Mouse (Mus musculus): ENCODE results near the gene Zfp507. TPM values are rescaled to one million over a fixed set of nuclear protein-coding genes. Genes with fewer than 3 reads are reported as not detected.

The Zfp507 gene
- polyA plus RNA-seq, 1 experiment from 2014 or later: 20.2 TPM

- WGBS: 74% methylated on average over 5 of the region's 5 CpGs
- Histone ChIP-seq H3K9ac (replicated peaks; ENCODE audit: low read depth, low read length) (no peak overlapping the region), H3K27me3 (ENCODE audit: control insufficient read depth, insufficient read depth, low read length) (no peaks in the 10 kb centered on the region), H3K4me1 (ENCODE audit: control insufficient read depth, insufficient read depth, low read length) (no peaks in the 10 kb centered on the region), H3K4me3 (ENCODE audit: low read depth, low read length) (no peak overlapping the region), H3K27ac (ENCODE audit: low read length) (no peak overlapping the region), H3K9me3 (ENCODE audit: control insufficient read depth, low read depth, low read length) (no peaks in the 10 kb centered on the region), H3K4me2 (replicated peaks; ENCODE audit: low read depth, low read length) (no peak overlapping the region), H3K36me3 (ENCODE audit: control insufficient read depth, insufficient read depth, low read length) (no peaks in the 10 kb centered on the region)
- ATAC-seq (ENCODE audit: insufficient number of reproducible peaks, insufficient read depth, low FRiP score, low read depth): no peak
Observed at GRCm38 (mm10) chr7:35821357-35821756, 18.6 kb upstream of the Zfp507 start.

GRCm38 (mm10) chr7:35819486-35819885 is 16.7 kb upstream of the Zfp507 start:
- ATAC-seq (ENCODE audit: insufficient number of reproducible peaks, insufficient read depth, low FRiP score, low read depth): no peak
- Histone ChIP-seq H3K9ac (replicated peaks; ENCODE audit: low read depth, low read length) (no peak overlapping the region), H3K27me3 (ENCODE audit: control insufficient read depth, insufficient read depth, low read length) (no peaks in the 10 kb centered on the region), H3K27ac (ENCODE audit: low read length) (no peak overlapping the region), H3K9me3 (ENCODE audit: control insufficient read depth, low read depth, low read length) (no peaks in the 10 kb centered on the region), H3K36me3 (ENCODE audit: control insufficient read depth, insufficient read depth, low read length) (no peaks in the 10 kb centered on the region), H3K4me1 (ENCODE audit: control insufficient read depth, insufficient read depth, low read length) (no peaks in the 10 kb centered on the region), H3K4me2 (replicated peaks; ENCODE audit: low read depth, low read length) (no peak overlapping the region), H3K4me3 (ENCODE audit: low read depth, low read length) (no peak overlapping the region)
- WGBS: 64% methylated on average over 4 of the region's 4 CpGs

GRCm38 (mm10) chr7:35814759-35815551 is 12.2 kb upstream of the Zfp507 start:
- no peaks in the 10 kb centered on the region for H3K36me3 ChIP-seq (ENCODE audit: control insufficient read depth, insufficient read depth, low read length)
- no peak for ATAC-seq (ENCODE audit: insufficient number of reproducible peaks, insufficient read depth, low FRiP score, low read depth)

GRCm38 (mm10) chr7:35813306-35813705 is 10.5 kb upstream of the Zfp507 start:
- Histone ChIP-seq H3K9me3 (ENCODE audit: control insufficient read depth, low read depth, low read length) (no peaks in the 10 kb centered on the region), H3K27me3 (ENCODE audit: control insufficient read depth, insufficient read depth, low read length) (no peaks in the 10 kb centered on the region), H3K9ac (replicated peaks; ENCODE audit: low read depth, low read length) (no peak overlapping the region), H3K4me2 (replicated peaks; ENCODE audit: low read depth, low read length) (no peak overlapping the region), H3K4me1 (ENCODE audit: control insufficient read depth, insufficient read depth, low read length) (no peaks in the 10 kb centered on the region), H3K4me3 (ENCODE audit: low read depth, low read length) (no peak overlapping the region), H3K27ac (ENCODE audit: low read length) (no peak overlapping the region), H3K36me3 (ENCODE audit: control insufficient read depth, insufficient read depth, low read length) (no peaks in the 10 kb centered on the region)
- WGBS: 69% methylated on average over 11 of the region's 11 CpGs
- no peak for ATAC-seq (ENCODE audit: insufficient number of reproducible peaks, insufficient read depth, low FRiP score, low read depth)

More at GRCm38 (mm10) chr7:35814759-35815551, 12.2 kb upstream of the Zfp507 start:
- no peak overlapping the region for H3K4me3 ChIP-seq (ENCODE audit: low read depth, low read length)
- no peaks in the 10 kb centered on the region for H3K27me3 ChIP-seq (ENCODE audit: control insufficient read depth, insufficient read depth, low read length)
- H3K4me2 ChIP-seq (replicated peaks; ENCODE audit: low read depth, low read length): no peak overlapping the region
- no peaks in the 10 kb centered on the region for H3K9me3 ChIP-seq (ENCODE audit: control insufficient read depth, low read depth, low read length)
- no peak overlapping the region for H3K27ac ChIP-seq (ENCODE audit: low read length)
- WGBS: 80% methylated on average over 12 of the region's 12 CpGs
- H3K4me1 ChIP-seq (ENCODE audit: control insufficient read depth, insufficient read depth, low read length): no peaks in the 10 kb centered on the region
- no peak overlapping the region for H3K9ac ChIP-seq (replicated peaks; ENCODE audit: low read depth, low read length)

GRCm38 (mm10) chr7:35810736-35811135 is 7.9 kb upstream of the Zfp507 start:
- Histone ChIP-seq H3K27ac (ENCODE audit: low read length) (no peak overlapping the region), H3K27me3 (ENCODE audit: control insufficient read depth, insufficient read depth, low read length) (no peaks in the 10 kb centered on the region), H3K9me3 (ENCODE audit: control insufficient read depth, low read depth, low read length) (no peaks in the 10 kb centered on the region), H3K9ac (replicated peaks; ENCODE audit: low read depth, low read length) (no peak overlapping the region), H3K4me3 (ENCODE audit: low read depth, low read length) (no peak overlapping the region), H3K4me2 (replicated peaks; ENCODE audit: low read depth, low read length) (no peak overlapping the region), H3K4me1 (ENCODE audit: control insufficient read depth, insufficient read depth, low read length) (no peaks in the 10 kb centered on the region), H3K36me3 (ENCODE audit: control insufficient read depth, insufficient read depth, low read length) (no peaks in the 10 kb centered on the region)
- WGBS: 49% methylated on average over 8 of the region's 8 CpGs
- ATAC-seq (ENCODE audit: insufficient number of reproducible peaks, insufficient read depth, low FRiP score, low read depth): no peak

GRCm38 (mm10) chr7:35804206-35804605 is 1.4 kb upstream of the Zfp507 start:
- Histone ChIP-seq H3K4me2 (replicated peaks; ENCODE audit: low read depth, low read length) (no peak overlapping the region), H3K36me3 (ENCODE audit: control insufficient read depth, insufficient read depth, low read length) (peaks cover 15% of the 10 kb centered on the region), H3K27ac (ENCODE audit: low read length) (no peak overlapping the region), H3K9me3 (ENCODE audit: control insufficient read depth, low read depth, low read length) (no peaks in the 10 kb centered on the region), H3K27me3 (ENCODE audit: control insufficient read depth, insufficient read depth, low read length) (no peaks in the 10 kb centered on the region), H3K4me1 (ENCODE audit: control insufficient read depth, insufficient read depth, low read length) (peaks cover 8% of the 10 kb centered on the region; the same call in 1 of the 2 replicates), H3K4me3 (ENCODE audit: low read depth, low read length) (no peak overlapping the region), H3K9ac (replicated peaks; ENCODE audit: low read depth, low read length) (no peak overlapping the region)
- ATAC-seq (ENCODE audit: insufficient number of reproducible peaks, insufficient read depth, low FRiP score, low read depth): no peak
- 71% methylated on average over 10 of the region's 10 CpGs for WGBS

- Histone ChIP-seq H3K4me1 (ENCODE audit: control insufficient read depth, insufficient read depth, low read length) (peaks cover 8% of the 10 kb centered on the region; the same call in 1 of the 2 replicates), H3K9ac (replicated peaks; ENCODE audit: low read depth, low read length) (peak overlapping the region; percentile 92), H3K4me3 (ENCODE audit: low read depth, low read length) (peak overlapping the region; percentile 76), H3K36me3 (ENCODE audit: control insufficient read depth, insufficient read depth, low read length) (peaks cover 30% of the 10 kb centered on the region), H3K9me3 (ENCODE audit: control insufficient read depth, low read depth, low read length) (no peaks in the 10 kb centered on the region), H3K4me2 (replicated peaks; ENCODE audit: low read depth, low read length) (peak overlapping the region; percentile 73), H3K27ac (ENCODE audit: low read length) (peak overlapping the region; percentile 81; the same call in 1 of the 2 replicates), H3K27me3 (ENCODE audit: control insufficient read depth, insufficient read depth, low read length) (no peaks in the 10 kb centered on the region)
- WGBS: under 1% methylated on average over 37 of the region's 49 CpGs
- peak; percentile 87 for ATAC-seq (ENCODE audit: insufficient number of reproducible peaks, insufficient read depth, low FRiP score, low read depth)
Observed at GRCm38 (mm10) chr7:35802201-35802905, 450 bp downstream of the Zfp507 start.

GRCm38 (mm10) chr7:35796123-35796522 is 6.7 kb downstream of the Zfp507 start:
- H3K27ac ChIP-seq (ENCODE audit: low read length): no peak overlapping the region
- H3K4me3 ChIP-seq (ENCODE audit: low read depth, low read length): no peak overlapping the region
- WGBS: 53% methylated on average over 7 of the region's 7 CpGs
- H3K27me3 ChIP-seq (ENCODE audit: control insufficient read depth, insufficient read depth, low read length): no peaks in the 10 kb centered on the region
- no peak overlapping the region for H3K9ac ChIP-seq (replicated peaks; ENCODE audit: low read depth, low read length)
- no peak overlapping the region for H3K4me2 ChIP-seq (replicated peaks; ENCODE audit: low read depth, low read length)
- peaks cover 63% of the 10 kb centered on the region for H3K36me3 ChIP-seq (ENCODE audit: control insufficient read depth, insufficient read depth, low read length)
- peaks cover under 1% of the 10 kb centered on the region; the same call in 1 of the 2 replicates for H3K4me1 ChIP-seq (ENCODE audit: control insufficient read depth, insufficient read depth, low read length)
- ATAC-seq (ENCODE audit: insufficient number of reproducible peaks, insufficient read depth, low FRiP score, low read depth): no peak
- H3K9me3 ChIP-seq (ENCODE audit: control insufficient read depth, low read depth, low read length): no peaks in the 10 kb centered on the region

All from stomach, embryonic 14.5 days (tissue).